Mouse (Mus musculus) limb, embryonic 11.5 days (tissue): ENCODE results near the gene Bicdl1. TPM values are rescaled to one million over a fixed set of nuclear protein-coding genes. Genes with fewer than 3 reads are reported as not detected.

Source experiments
- ATAC-seq: fragments of 200-750 bp; cut with Nextera tagmentation; 2 replicates; pipeline ENCODE4 v1.8.0; 2017; ENCODE audit warnings: low read depth; ENCODE audit not compliant: insufficient number of reproducible peaks, low FRiP score, low TSS enrichment
- DNase-seq: peaks from one replicate; pipeline ENCODE4 v3.0.0-alpha.2; 2015; ENCODE audit warnings: low spot score
- H3K27ac ChIP-seq: fragments of 300-500 bp; sonication (generic); replicated peaks from 2 replicates; pipeline ENCODE4 v1.5.1; 2014; ENCODE audit warnings: low read depth, mild to moderate bottlenecking, low read length
- H3K27me3 ChIP-seq: fragments of 300-500 bp; sonication (generic); 2 replicates; pipeline ENCODE4 v1.6.1; 2014; ENCODE audit warnings: mild to moderate bottlenecking, low read length, mixed read lengths; ENCODE audit not compliant: control insufficient read depth, insufficient read depth
- H3K36me3 ChIP-seq: fragments of 300-500 bp; sonication (generic); 2 replicates; pipeline ENCODE4 v1.6.1; 2014; ENCODE audit warnings: mild to moderate bottlenecking, low read length, moderate library complexity, mixed read lengths; ENCODE audit not compliant: control insufficient read depth, insufficient read depth
- H3K4me1 ChIP-seq: fragments of 300-500 bp; sonication (generic); 2 replicates; pipeline ENCODE4 v1.6.1; 2014; ENCODE audit warnings: low read length, mixed read lengths; ENCODE audit not compliant: control insufficient read depth, insufficient read depth
- H3K4me2 ChIP-seq: fragments of 300-500 bp; sonication (generic); 2 replicates; pipeline ENCODE4 v1.6.1; 2014; ENCODE audit warnings: low read depth, mild to moderate bottlenecking, moderate library complexity; ENCODE audit not compliant: severe bottlenecking
- H3K4me3 ChIP-seq: fragments of 300-500 bp; sonication (generic); 2 replicates; pipeline ENCODE4 v1.5.1; 2014; ENCODE audit warnings: low read depth, low read length
- H3K9ac ChIP-seq: fragments of 300-500 bp; sonication (generic); 2 replicates; pipeline ENCODE4 v1.6.1; 2014; ENCODE audit warnings: mild to moderate bottlenecking, low read length
- H3K9me3 ChIP-seq: fragments of 300-500 bp; sonication (generic); 2 replicates; pipeline ENCODE4 v1.6.1; 2016; ENCODE audit warnings: low read length; ENCODE audit not compliant: control insufficient read depth
- WGBS: fragments of 180-500 bp; shearing (Covaris S2); extraction: QIAGEN DNeasy Blood & Tissue Kit; methylation state at CpG from one replicate; pipeline ENCODE4 v1.1.7; 2014; 5-methylcytosine and 5-hydroxymethylcytosine counted together
- polyA plus RNA-seq: library from polyadenylated mRNA; unstranded; fragments of >200 nt; fragmentation: Nextera tagmentation; extraction: Ambion mirVana; gene quantifications from 2 replicates; pipeline ENCODE4 v1.2.1, GENCODE M21; 2014

Bicdl1 gene
- polyA plus RNA-seq, 1 experiment from 2014 or later, result 6.9 TPM

GRCm38 (mm10) chr5:115644192-115644591, 87.2 kb downstream of the Bicdl1 start:
- H3K27ac ChIP-seq, result no peak overlapping the region
- no peak for ATAC-seq
- no peak for DNase-seq
- no peaks in the 10 kb centered on the region for H3K27me3 ChIP-seq
- no peaks in the 10 kb centered on the region for H3K4me1 ChIP-seq
- H3K9me3 ChIP-seq, result no peaks in the 10 kb centered on the region
- H3K4me2 ChIP-seq, result no peak overlapping the region
- H3K36me3 ChIP-seq, result peaks cover 42% of the 10 kb centered on the region
- no peak overlapping the region for H3K4me3 ChIP-seq
- H3K9ac ChIP-seq, result no peak overlapping the region
- 90% methylated on average over 9 of the region's 9 CpGs for WGBS

- WGBS, result 85% methylated on average over 6 of the region's 6 CpGs
- ATAC-seq (no peak), DNase-seq (no peak)
- Histone ChIP-seq H3K27ac (no peak overlapping the region), H3K9me3 (no peaks in the 10 kb centered on the region), H3K9ac (no peak overlapping the region), H3K36me3 (peaks cover 12% of the 10 kb centered on the region), H3K4me3 (no peak overlapping the region), H3K4me1 (peaks cover 12% of the 10 kb centered on the region), H3K4me2 (no peak overlapping the region), H3K27me3 (no peaks in the 10 kb centered on the region)
These were observed 95.9 kb downstream of the Bicdl1 start for GRCm38 (mm10) chr5:115635536-115635935.

- H3K27ac ChIP-seq, result no peak overlapping the region
- no peak for ATAC-seq
These were observed 97.4 kb downstream of the Bicdl1 start for GRCm38 (mm10) chr5:115634046-115634445.

GRCm38 (mm10) chr5:115633060-115633459, 98.4 kb downstream of the Bicdl1 start:
- 72% methylated on average over 4 of the region's 4 CpGs for WGBS
- DNase-seq, result no peak
- peaks cover 12% of the 10 kb centered on the region for H3K4me1 ChIP-seq
- H3K9ac ChIP-seq, result no peak overlapping the region
- peak overlapping the region; percentile 64; the same call in 1 of the 2 replicates for H3K4me3 ChIP-seq
- H3K36me3 ChIP-seq, result peaks cover 2% of the 10 kb centered on the region
- H3K27me3 ChIP-seq, result no peaks in the 10 kb centered on the region
- H3K27ac ChIP-seq, result no peak overlapping the region
- H3K9me3 ChIP-seq, result no peaks in the 10 kb centered on the region
- H3K4me2 ChIP-seq, result peak overlapping the region; percentile 76
- ATAC-seq, result no peak

More at GRCm38 (mm10) chr5:115634046-115634445, 97.4 kb downstream of the Bicdl1 start:
- 90% methylated on average over 8 of the region's 8 CpGs for WGBS
- Histone ChIP-seq H3K4me1 (peaks cover 12% of the 10 kb centered on the region), H3K4me3 (no peak overlapping the region), H3K9me3 (no peaks in the 10 kb centered on the region), H3K4me2 (no peak overlapping the region), H3K27me3 (no peaks in the 10 kb centered on the region), H3K36me3 (peaks cover 2% of the 10 kb centered on the region), H3K9ac (no peak overlapping the region)
- DNase-seq, result no peak

GRCm38 (mm10) chr5:115632358-115632714, 99.1 kb downstream of the Bicdl1 start:
- ATAC-seq (peak; percentile 1; the same call in 1 of the 2 replicates), DNase-seq (peak; percentile 61)
- H3K4me3 ChIP-seq, result peak overlapping the region; percentile 64
- H3K9me3 ChIP-seq, result no peaks in the 10 kb centered on the region
- H3K27me3 ChIP-seq, result no peaks in the 10 kb centered on the region
- H3K27ac ChIP-seq, result peak overlapping the region; percentile 72
- no peaks in the 10 kb centered on the region; the same call in none of the 2 replicates for H3K36me3 ChIP-seq
- under 1% methylated on average over 26 of the region's 30 CpGs for WGBS
- peak overlapping the region; percentile 87 for H3K9ac ChIP-seq
- peak overlapping the region; percentile 76 for H3K4me2 ChIP-seq
- H3K4me1 ChIP-seq, result peaks cover 12% of the 10 kb centered on the region

DNA sequence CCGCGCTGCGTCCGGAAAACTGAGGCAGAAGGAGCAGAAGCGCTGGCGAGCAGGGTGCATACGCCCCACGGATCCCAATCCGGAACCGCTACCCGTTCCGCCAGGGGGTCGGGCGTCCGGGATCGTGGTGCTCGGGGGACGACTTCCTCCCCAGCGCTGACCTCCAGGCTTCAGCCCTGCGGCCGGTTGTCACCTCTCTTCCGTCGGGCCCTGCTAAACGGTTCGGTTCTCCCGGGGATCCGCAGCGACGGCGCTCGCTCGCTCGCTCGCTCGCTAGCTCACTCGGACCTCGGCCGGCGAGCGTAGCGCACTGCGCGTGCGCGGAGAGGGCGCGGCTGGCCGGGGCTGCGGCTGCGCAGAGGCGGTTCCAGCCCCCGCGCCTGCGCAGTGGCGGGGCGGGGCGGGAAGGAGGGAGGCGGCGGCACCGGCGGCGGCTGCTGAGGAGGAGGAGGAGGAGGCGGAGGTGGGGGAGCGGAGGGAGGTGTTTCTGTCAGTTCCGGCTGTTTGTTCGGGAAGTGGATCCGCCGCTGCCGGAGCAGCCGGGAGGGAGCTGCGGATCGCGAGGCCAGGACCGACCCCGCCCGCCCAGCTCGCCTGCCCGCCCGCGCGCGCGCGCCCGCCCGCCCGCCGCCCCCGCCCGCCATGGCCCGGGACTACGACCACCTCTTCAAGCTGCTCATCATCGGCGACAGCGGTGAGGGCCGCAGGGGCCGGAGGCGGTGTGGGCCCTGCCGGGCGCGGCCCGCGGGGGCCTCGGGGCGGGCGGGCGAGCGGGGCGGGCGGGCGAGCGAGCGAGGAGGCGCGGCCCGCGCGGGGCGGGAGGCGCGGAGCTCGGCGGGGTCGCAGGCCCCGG, 99.7 kb downstream of the Bicdl1 start, which contains the start of gene Rab35:
TSS of gene Rab35 (plus strand) at position 404 of the 853 bp plus-strand sequence.
- H3K27ac ChIP-seq, result peak within 1 kb of the TSS; percentile 72
- peak within 1 kb of the TSS; percentile 64 for H3K4me3 ChIP-seq
- H3K4me1 ChIP-seq, result peaks cover 12% of the 10 kb centered on the region
- H3K27me3 ChIP-seq, result no peaks in the 10 kb centered on the region
- H3K4me2 ChIP-seq, result peak within 1 kb of the TSS; percentile 76
- no peaks in the 10 kb centered on the region for H3K9me3 ChIP-seq
- no peaks in the 10 kb centered on the region; the same call in none of the 2 replicates for H3K36me3 ChIP-seq
- peak within 1 kb of the TSS; percentile 87 for H3K9ac ChIP-seq
- DNase-seq (peak; percentile 93), ATAC-seq (peak; percentile 88)
- under 1% methylated on average over 61 of the region's 125 CpGs for WGBS

DNA sequence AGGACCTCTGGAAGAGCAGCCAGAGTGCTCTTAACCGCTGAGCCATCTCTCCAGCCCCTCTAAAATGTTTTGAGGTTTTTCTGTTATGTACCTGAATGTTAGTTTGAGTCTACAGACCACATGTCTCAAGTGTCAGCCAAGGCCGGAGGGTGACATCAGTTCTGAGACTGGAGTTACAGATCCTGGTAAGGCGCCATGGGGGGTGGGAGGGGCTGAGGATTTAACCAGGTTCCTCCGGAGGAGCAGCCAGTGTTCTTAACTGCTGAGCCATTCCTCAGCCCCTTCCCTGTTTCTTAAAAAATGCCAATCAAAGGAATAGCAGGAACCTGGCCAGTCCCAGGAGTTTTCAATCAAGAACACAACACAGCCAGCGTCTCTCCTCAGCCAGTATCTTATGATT, 101.1 kb downstream of the Bicdl1 start:
- WGBS, result 43% methylated on average over 5 of the region's 5 CpGs
- no peak overlapping the region for H3K9ac ChIP-seq
- peaks cover 12% of the 10 kb centered on the region for H3K4me1 ChIP-seq
- ATAC-seq, result no peak
- no peak overlapping the region for H3K27ac ChIP-seq
- H3K4me3 ChIP-seq, result no peak overlapping the region
- DNase-seq, result no peak
- H3K36me3 ChIP-seq, result no peaks in the 10 kb centered on the region; the same call in none of the 2 replicates
- H3K9me3 ChIP-seq, result no peaks in the 10 kb centered on the region
- no peak overlapping the region for H3K4me2 ChIP-seq
- H3K27me3 ChIP-seq, result no peaks in the 10 kb centered on the region

DNA sequence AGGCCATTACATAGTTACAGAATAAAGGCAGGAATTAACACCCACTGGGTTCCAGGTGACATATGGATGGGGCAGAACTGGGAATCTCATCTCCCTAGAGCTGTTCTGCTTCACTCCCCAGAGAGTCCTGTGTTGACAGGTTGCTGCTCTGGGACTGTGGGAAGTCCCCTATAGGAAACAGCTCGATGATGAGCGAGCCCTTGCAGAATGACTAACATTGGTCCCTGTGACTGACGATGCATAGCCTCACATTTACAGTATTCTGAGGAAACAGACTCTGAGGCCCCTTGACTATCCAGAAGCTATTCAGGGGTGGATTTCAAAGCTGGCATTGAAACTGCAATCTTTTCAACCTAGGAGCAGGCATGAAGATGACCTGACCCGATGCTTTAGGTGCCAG, 101.7 kb downstream of the Bicdl1 start:
- WGBS, result 86% methylated on average over 4 of the region's 4 CpGs
- Histone ChIP-seq H3K4me2 (no peak overlapping the region), H3K36me3 (no peaks in the 10 kb centered on the region; the same call in 1 of the 2 replicates), H3K9ac (no peak overlapping the region), H3K9me3 (no peaks in the 10 kb centered on the region), H3K4me3 (no peak overlapping the region), H3K27me3 (no peaks in the 10 kb centered on the region), H3K4me1 (peaks cover 12% of the 10 kb centered on the region), H3K27ac (no peak overlapping the region)
- DNase-seq (no peak), ATAC-seq (no peak)
